Mouse (Mus musculus): ENCODE measurements around the gene Pex5l. TPM values are rescaled to one million over a fixed set of nuclear protein-coding genes. Genes with fewer than 3 reads are reported as not detected.

The Pex5l gene
- total RNA-seq, 2 experiments from 2014 or later, result 131 to 134 TPM

GRCm38 (mm10) chr3:32979981-32980380 is 163.1 kb downstream of the Pex5l start:
- DNase-seq (ENCODE audit: extremely low spot score in 1 of 2, low spot score in 2 of 2), result no peak
- intact Hi-C loops (cut with DNase I), result no loop called here

- intact Hi-C loops (cut with DNase I), result no loop called here
- DNase-seq (ENCODE audit: extremely low spot score in 1 of 2, low spot score in 2 of 2), result no peak
Measured at GRCm38 (mm10) chr3:32979238-32979637, 163.8 kb downstream of the Pex5l start.

- DNase-seq (ENCODE audit: extremely low spot score in 1 of 2, low spot score in 2 of 2), result no peak
Measured at GRCm38 (mm10) chr3:32970257-32970656, 172.8 kb downstream of the Pex5l start.

GRCm38 (mm10) chr3:32968671-32969425 is 174.2 kb downstream of the Pex5l start:
- no peak for DNase-seq (ENCODE audit: extremely low spot score in 1 of 2, low spot score in 2 of 2)
- intact Hi-C loops (cut with DNase I), result no loop called here

More at GRCm38 (mm10) chr3:32970257-32970656, 172.8 kb downstream of the Pex5l start:
- intact Hi-C loops (cut with DNase I), result no loop called here

GRCm38 (mm10) chr3:32965528-32965927 is 177.5 kb downstream of the Pex5l start:
- intact Hi-C loops (cut with DNase I), result no loop called here

GRCm38 (mm10) chr3:32961494-32961893 is 181.6 kb downstream of the Pex5l start:
- intact Hi-C loops (cut with DNase I), result no loop called here

More at GRCm38 (mm10) chr3:32965528-32965927, 177.5 kb downstream of the Pex5l start:
- DNase-seq (ENCODE audit: extremely low spot score in 1 of 2, low spot score in 2 of 2), result no peak

GRCm38 (mm10) chr3:32951382-32951781 is 191.7 kb downstream of the Pex5l start:
- intact Hi-C loops (cut with DNase I), result no loop called here
- DNase-seq (ENCODE audit: extremely low spot score in 1 of 2, low spot score in 2 of 2), result no peak

More at GRCm38 (mm10) chr3:32961494-32961893, 181.6 kb downstream of the Pex5l start:
- DNase-seq (ENCODE audit: extremely low spot score in 1 of 2, low spot score in 2 of 2), result no peak

GRCm38 (mm10) chr3:32947486-32947885 is 195.6 kb downstream of the Pex5l start:
- intact Hi-C loops (cut with DNase I), result no loop called here
- DNase-seq (ENCODE audit: extremely low spot score in 1 of 2, low spot score in 2 of 2), result no peak

GRCm38 (mm10) chr3:32939802-32940501 is 203.1 kb downstream of the Pex5l start:
- intact Hi-C loops (cut with DNase I), result no loop called here

GRCm38 (mm10) chr3:32924168-32924567 is 218.9 kb downstream of the Pex5l start:
- DNase-seq (ENCODE audit: extremely low spot score in 1 of 2, low spot score in 2 of 2), result no peak
- intact Hi-C loops (cut with DNase I), result no loop called here

More at GRCm38 (mm10) chr3:32939802-32940501, 203.1 kb downstream of the Pex5l start:
- no peak for DNase-seq (ENCODE audit: extremely low spot score in 1 of 2, low spot score in 2 of 2)

- peak in 1 of 2 experiments; percentile 34 for DNase-seq (ENCODE audit: extremely low spot score in 1 of 2, low spot score in 2 of 2)
- intact Hi-C loops (cut with DNase I), result loop anchor here (5.0 kb wide), 2 partner anchors 232 to 882 kb away; partner anchors contain the start of gene Pex5l
Measured at GRCm38 (mm10) chr3:32910071-32910551, 232.9 kb downstream of the Pex5l start.

- intact Hi-C loops (cut with DNase I), result no loop called here
- DNase-seq (ENCODE audit: extremely low spot score in 1 of 2, low spot score in 2 of 2), result no peak
Measured at GRCm38 (mm10) chr3:32908400-32908799, 234.6 kb downstream of the Pex5l start.

GRCm38 (mm10) chr3:32905850-32906779 is 236.9 kb downstream of the Pex5l start:
- DNase-seq (ENCODE audit: extremely low spot score in 1 of 2, low spot score in 2 of 2), result no peak
- intact Hi-C loops (cut with DNase I), result no loop called here

GRCm38 (mm10) chr3:32904599-32904998 is 238.4 kb downstream of the Pex5l start:
- DNase-seq (ENCODE audit: extremely low spot score in 1 of 2, low spot score in 2 of 2), result no peak
- intact Hi-C loops (cut with DNase I), result no loop called here

GRCm38 (mm10) chr3:32903462-32903861 is 239.6 kb downstream of the Pex5l start:
- DNase-seq (ENCODE audit: extremely low spot score in 1 of 2, low spot score in 2 of 2), result no peak
- intact Hi-C loops (cut with DNase I), result no loop called here
